ENCODE assay signal across 19 mouse cellular contexts in the genomic region with DNA sequence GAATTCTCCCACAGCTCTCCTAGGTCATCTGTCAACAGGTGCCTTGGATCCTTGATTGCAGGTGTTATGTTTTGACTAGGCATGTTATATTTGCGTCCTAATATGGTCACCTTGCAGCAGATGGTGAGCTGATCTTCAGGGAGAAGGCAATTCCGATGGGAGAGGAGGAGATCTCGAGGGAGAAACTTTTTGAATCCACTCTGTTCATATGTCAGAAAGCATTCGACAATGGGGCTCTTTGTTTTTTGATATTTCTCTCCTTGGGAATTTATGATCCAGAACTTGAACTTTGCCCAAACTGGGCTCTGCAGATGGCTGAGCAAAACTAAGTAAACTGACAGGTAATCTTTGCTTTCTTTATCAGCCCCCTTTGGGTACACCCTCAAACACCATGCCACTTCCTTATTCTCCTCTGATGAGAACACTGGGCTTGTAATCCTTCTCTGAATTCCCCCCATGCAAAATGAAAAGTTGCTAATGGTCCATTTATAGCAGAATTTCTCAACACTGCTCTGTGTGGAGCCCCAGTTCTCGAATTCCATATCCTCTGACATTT. TPM values are rescaled to one million over a fixed set of nuclear protein-coding genes. Genes with fewer than 3 reads are reported as not detected.
"Had no signal": no experiment of that assay in that cellular context is flagged by ENCODE, and none has a peak within 500 bp of the region (broad histone marks: within the 10 kb centered on the region; RNA-seq: fewer than 3 reads in every experiment).

No protein-coding gene starts in this region.

RNA-seq across cellular contexts. Expression of gene Gm9125, which starts 5.0 kb away (rescaled TPM):
- polyA plus RNA-seq: cerebellum, adult 2 months; cortical plate, adult 2 months; embryonic facial prominence, embryonic 10.5 days; embryonic facial prominence, embryonic 11.5 days; embryonic facial prominence, embryonic 12.5 days; embryonic facial prominence, embryonic 13.5 days; embryonic facial prominence, embryonic 14.5 days; embryonic facial prominence, embryonic 15.5 days; erythroblast, embryonic 14.5 days; forebrain, embryonic 10.5 days; forebrain, embryonic 11.5 days; forebrain, embryonic 12.5 days; forebrain, embryonic 13.5 days; forebrain, embryonic 14.5 days; forebrain, embryonic 15.5 days; forebrain, embryonic 16.5 days; forebrain, postnatal 0 days; frontal cortex, adult 2 months; gonadal fat pad, adult 2 months had no signal

RNA-seq across cellular contexts. Expression of gene Gm10697, which starts 22.8 kb away (rescaled TPM):
- polyA plus RNA-seq: cerebellum, adult 2 months; cortical plate, adult 2 months; embryonic facial prominence, embryonic 10.5 days; embryonic facial prominence, embryonic 11.5 days; embryonic facial prominence, embryonic 12.5 days; embryonic facial prominence, embryonic 13.5 days; embryonic facial prominence, embryonic 14.5 days; embryonic facial prominence, embryonic 15.5 days; erythroblast, embryonic 14.5 days; forebrain, embryonic 10.5 days; forebrain, embryonic 11.5 days; forebrain, embryonic 12.5 days; forebrain, embryonic 13.5 days; forebrain, embryonic 14.5 days; forebrain, embryonic 15.5 days; forebrain, embryonic 16.5 days; forebrain, postnatal 0 days; frontal cortex, adult 2 months; gonadal fat pad, adult 2 months had no signal
